Mouse (Mus musculus) liver, embryonic 16.5 days (tissue): ENCODE data around the gene Lao1. TPM values are rescaled to one million over a fixed set of nuclear protein-coding genes. Genes with fewer than 3 reads are reported as not detected.

Source experiments
- ATAC-seq: fragments of 200-750 bp; cut with Nextera tagmentation; 2 replicates; pipeline ENCODE4 v1.8.0; 2017; ENCODE audit warnings: low read depth, mild to moderate bottlenecking, moderate number of reproducible peaks, moderate library complexity
- H3K27ac ChIP-seq: fragments of 300-500 bp; sonication (generic); 2 replicates; pipeline ENCODE4 v1.5.1; 2014; ENCODE audit warnings: mild to moderate bottlenecking, low read length
- H3K27me3 ChIP-seq: fragments of 300-500 bp; sonication (generic); 2 replicates; pipeline ENCODE4 v1.6.1; 2014; ENCODE audit warnings: low read depth, low read length, mixed read lengths; ENCODE audit not compliant: control insufficient read depth, insufficient read depth
- H3K36me3 ChIP-seq: fragments of 300-500 bp; sonication (generic); 2 replicates; pipeline ENCODE4 v1.6.1; 2014; ENCODE audit warnings: mild to moderate bottlenecking; ENCODE audit not compliant: control insufficient read depth, insufficient read depth
- H3K4me1 ChIP-seq: fragments of 300-500 bp; sonication (generic); 2 replicates; pipeline ENCODE4 v1.6.1; 2014; ENCODE audit warnings: low read depth, low read length, mixed read lengths; ENCODE audit not compliant: control insufficient read depth
- H3K4me2 ChIP-seq: fragments of 300-500 bp; sonication (generic); 2 replicates; pipeline ENCODE4 v1.6.1; 2014; ENCODE audit warnings: low read depth, low read length, mixed read lengths
- H3K4me3 ChIP-seq: fragments of 300-500 bp; sonication (generic); 2 replicates; pipeline ENCODE4 v1.5.1; 2014; ENCODE audit warnings: low read depth, mild to moderate bottlenecking, low read length
- H3K9ac ChIP-seq: fragments of 300-500 bp; sonication (generic); 2 replicates; pipeline ENCODE4 v1.6.1; 2014; ENCODE audit warnings: low read depth, low read length
- H3K9me3 ChIP-seq: fragments of 300-500 bp; sonication (generic); replicated peaks from 2 replicates; pipeline ENCODE4 v1.6.1; 2016; ENCODE audit warnings: low read length; ENCODE audit not compliant: control insufficient read depth
- WGBS: fragments of 180-500 bp; shearing (Covaris S2); extraction: QIAGEN DNeasy Blood & Tissue Kit; methylation state at CpG from one replicate; pipeline ENCODE4 v1.1.7; 2014; ENCODE audit not compliant: insufficient replicate concordance; 5-methylcytosine and 5-hydroxymethylcytosine counted together
- polyA plus RNA-seq: library from polyadenylated mRNA; unstranded; fragments of >200 nt; fragmentation: Nextera tagmentation; extraction: Ambion mirVana; gene quantifications from 2 replicates; pipeline ENCODE4 v1.2.1, GENCODE M21; 2015

Gene Lao1
- polyA plus RNA-seq, 1 experiment from 2014 or later, result not detected

DNA sequence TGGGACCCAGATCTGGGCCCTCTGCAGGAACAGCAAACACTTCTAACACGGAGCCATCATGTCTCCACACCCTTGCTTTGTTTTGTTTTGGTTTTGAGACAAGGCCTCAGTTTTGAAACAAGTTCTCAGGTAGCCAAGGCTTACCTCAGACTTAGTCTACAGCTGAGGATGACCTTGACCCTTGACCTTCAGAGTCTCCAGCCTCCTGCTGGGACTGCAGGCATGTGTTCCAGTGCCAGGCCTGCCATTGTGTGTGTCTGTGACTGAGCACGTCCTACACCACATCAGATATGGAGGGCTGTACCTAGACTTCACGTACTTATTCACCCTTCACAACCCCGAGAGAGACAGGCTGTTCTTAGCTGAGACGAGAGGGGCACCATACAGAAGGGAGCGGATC, 46.2 kb downstream of the Lao1 start:
- Histone ChIP-seq H3K4me1 (peaks cover 38% of the 10 kb centered on the region), H3K27ac (peak overlapping the region; percentile 0; the same call in 1 of the 2 replicates), H3K4me2 (no peak overlapping the region), H3K36me3 (no peaks in the 10 kb centered on the region), H3K9ac (peak overlapping the region; percentile 7; the same call in 1 of the 2 replicates), H3K4me3 (no peak overlapping the region), H3K27me3 (peaks cover 2% of the 10 kb centered on the region; the same call in 1 of the 2 replicates), H3K9me3 (no peaks in the 10 kb centered on the region)
- 76% methylated on average over 6 of the region's 6 CpGs for WGBS
- ATAC-seq, result no peak

DNA sequence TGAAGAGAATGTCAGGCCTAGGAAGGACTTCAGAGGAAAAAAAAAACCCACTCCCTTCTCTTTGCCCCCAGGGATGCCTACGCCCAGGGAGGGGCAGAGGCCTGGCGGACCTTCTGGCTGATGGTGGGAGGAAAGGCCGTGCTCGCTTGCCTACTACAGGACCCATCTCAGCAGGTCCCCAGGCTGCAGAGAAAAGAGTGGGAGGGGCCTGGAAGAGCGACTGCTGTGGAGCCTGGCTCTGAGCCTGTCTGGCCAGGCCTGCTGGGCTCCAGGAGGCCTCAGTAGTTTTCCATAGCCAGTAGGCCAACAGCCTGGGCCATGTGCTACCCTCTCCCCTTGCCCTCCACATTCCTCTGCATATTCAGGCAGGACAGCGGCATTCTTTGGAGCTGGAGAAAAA, 47.1 kb downstream of the Lao1 start:
- no peaks in the 10 kb centered on the region for H3K36me3 ChIP-seq
- no peak for ATAC-seq
- peaks cover 38% of the 10 kb centered on the region for H3K4me1 ChIP-seq

DNA sequence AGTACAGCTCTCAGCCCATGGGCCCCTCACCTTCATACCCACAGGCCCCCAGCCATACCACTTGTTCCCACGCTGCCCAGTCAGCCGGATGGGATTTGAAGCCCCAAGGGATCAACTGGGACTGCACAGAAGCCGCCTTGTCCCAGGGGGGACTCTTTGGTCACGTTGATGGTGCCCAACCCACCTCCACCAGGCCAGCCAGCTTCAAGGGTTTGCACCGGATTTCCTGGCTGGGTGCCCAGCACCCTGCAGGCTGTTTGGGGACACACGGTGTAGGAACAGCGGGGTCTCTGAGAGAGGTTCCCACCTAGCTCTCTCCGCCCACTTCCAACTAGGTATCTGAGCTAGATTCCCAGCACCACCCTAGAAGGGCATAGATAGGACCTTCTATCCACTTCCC, 48.4 kb downstream of the Lao1 start:
- Histone ChIP-seq H3K27ac (no peak overlapping the region), H3K4me2 (no peak overlapping the region), H3K4me3 (no peak overlapping the region), H3K4me1 (peaks cover 37% of the 10 kb centered on the region), H3K9ac (no peak overlapping the region), H3K9me3 (no peaks in the 10 kb centered on the region), H3K27me3 (no peaks in the 10 kb centered on the region), H3K36me3 (no peaks in the 10 kb centered on the region)
- ATAC-seq, result no peak
- 72% methylated on average over 8 of the region's 8 CpGs for WGBS

More for the DNA sequence above, 47.1 kb downstream of the Lao1 start:
- H3K27ac ChIP-seq, result no peak overlapping the region
- peak overlapping the region; percentile 11; the same call in 1 of the 2 replicates for H3K9ac ChIP-seq
- H3K27me3 ChIP-seq, result no peaks in the 10 kb centered on the region; the same call in 1 of the 2 replicates
- H3K4me3 ChIP-seq, result no peak overlapping the region
- no peaks in the 10 kb centered on the region for H3K9me3 ChIP-seq
- no peak overlapping the region for H3K4me2 ChIP-seq
- 69% methylated on average over 6 of the region's 6 CpGs for WGBS

DNA sequence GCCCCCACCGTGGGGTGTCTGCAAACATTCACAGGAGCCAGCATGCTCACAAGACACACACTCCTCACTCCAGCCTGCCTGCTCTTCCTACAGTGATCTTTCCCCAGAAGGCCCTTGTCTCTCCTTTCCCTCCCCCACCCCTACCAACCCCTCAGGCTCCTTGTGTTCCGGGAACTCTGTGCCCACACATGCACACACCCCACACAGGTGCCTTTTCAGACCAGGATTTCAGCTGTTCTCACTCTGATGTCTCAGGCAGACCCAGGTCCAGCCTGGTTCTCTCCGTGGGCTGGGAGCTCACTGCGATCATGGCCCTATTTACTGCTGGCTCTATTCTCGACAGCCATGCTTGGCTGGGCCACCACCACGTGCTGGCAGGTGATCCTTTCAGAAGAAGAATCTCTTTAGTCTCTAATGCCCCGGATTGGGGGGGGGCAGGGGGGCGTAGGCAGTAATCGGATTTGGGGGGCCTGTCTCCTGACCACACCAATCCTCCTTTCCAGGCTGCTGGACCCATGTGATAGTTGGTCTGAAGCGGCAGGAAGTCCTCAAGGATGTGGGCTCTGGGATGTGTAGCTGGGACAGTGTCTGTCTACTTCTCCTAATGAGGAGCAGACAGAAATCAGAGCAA, 49.8 kb downstream of the Lao1 start:
- 69% methylated on average over 10 of the region's 10 CpGs for WGBS
- no peak for ATAC-seq
- Histone ChIP-seq H3K4me3 (no peak overlapping the region), H3K4me1 (peaks cover 33% of the 10 kb centered on the region), H3K36me3 (no peaks in the 10 kb centered on the region), H3K9me3 (no peaks in the 10 kb centered on the region), H3K27ac (no peak overlapping the region), H3K9ac (no peak overlapping the region), H3K27me3 (no peaks in the 10 kb centered on the region), H3K4me2 (no peak overlapping the region)

DNA sequence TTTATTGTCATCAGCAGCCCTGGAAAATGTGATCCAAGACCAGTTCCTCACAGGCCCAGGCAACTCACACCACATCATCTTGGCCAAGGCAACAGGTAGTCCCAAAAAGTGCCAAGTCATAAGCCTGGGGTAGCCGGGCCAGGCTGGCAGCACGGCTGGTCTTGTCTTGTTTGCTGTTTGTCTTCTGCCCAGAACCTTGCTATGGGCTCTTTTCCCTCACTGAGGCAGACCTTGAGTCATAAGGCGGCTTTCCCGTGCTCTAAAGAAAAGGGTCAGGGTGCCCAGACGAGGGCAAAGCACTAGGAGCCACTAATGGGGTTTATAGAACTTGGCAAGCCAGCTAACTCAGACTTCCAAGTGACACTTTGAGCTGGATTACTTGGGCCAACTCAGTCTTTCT, 51.7 kb downstream of the Lao1 start:
- H3K36me3 ChIP-seq, result no peaks in the 10 kb centered on the region
- H3K9ac ChIP-seq, result no peak overlapping the region
- H3K27me3 ChIP-seq, result no peaks in the 10 kb centered on the region
- no peak overlapping the region for H3K4me2 ChIP-seq
- no peaks in the 10 kb centered on the region for H3K9me3 ChIP-seq
- H3K27ac ChIP-seq, result no peak overlapping the region
- H3K4me1 ChIP-seq, result peaks cover 39% of the 10 kb centered on the region
- H3K4me3 ChIP-seq, result no peak overlapping the region
- no peak for ATAC-seq
- 76% methylated on average over 5 of the region's 5 CpGs for WGBS

DNA sequence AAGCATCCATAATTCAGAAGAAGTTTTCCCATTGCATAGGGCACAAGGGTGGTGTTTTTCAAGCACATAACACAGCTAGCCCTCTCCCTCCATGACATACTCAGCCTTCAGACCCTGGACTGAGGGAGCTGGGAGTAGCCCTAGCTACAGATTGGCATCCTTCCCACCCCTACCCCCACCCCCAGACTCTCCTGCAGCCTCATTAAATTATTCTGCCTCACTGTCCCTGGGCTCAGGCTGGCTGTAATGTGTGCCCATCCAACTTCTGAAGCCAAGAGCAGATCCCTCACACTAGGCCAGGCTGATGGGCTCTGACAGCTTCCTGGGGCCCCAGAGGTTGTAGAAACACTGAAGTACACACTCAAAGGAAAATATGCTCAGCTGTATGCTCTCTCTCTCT, 53.6 kb downstream of the Lao1 start:
- no peaks in the 10 kb centered on the region for H3K36me3 ChIP-seq
- no peaks in the 10 kb centered on the region for H3K27me3 ChIP-seq
- H3K9me3 ChIP-seq, result no peaks in the 10 kb centered on the region
- H3K9ac ChIP-seq, result peak overlapping the region; percentile 13; the same call in 1 of the 2 replicates
- H3K4me1 ChIP-seq, result peaks cover 42% of the 10 kb centered on the region
- H3K4me3 ChIP-seq, result no peak overlapping the region
- H3K27ac ChIP-seq, result no peak overlapping the region
- ATAC-seq, result no peak
- no peak overlapping the region for H3K4me2 ChIP-seq

DNA sequence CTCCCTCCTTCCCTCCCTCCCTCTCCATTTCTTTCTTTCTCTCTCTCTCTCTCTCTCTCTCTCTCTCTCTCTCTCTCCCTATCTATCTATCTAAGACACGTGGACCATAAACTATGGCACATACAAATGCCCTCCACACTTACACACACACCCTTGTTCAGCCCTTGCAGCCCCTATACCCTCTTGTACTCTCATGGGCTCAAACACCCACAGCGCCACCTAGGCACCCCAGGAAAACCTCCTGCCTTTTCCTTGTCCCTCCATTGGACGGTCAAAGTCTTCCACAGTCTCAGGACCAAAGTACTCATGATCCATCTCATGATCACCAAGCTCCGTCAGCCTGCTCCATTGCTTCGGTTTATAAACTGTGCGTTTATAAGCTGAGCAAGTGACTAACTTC, 54.2 kb downstream of the Lao1 start:
- no peak overlapping the region for H3K4me3 ChIP-seq
- peaks cover 45% of the 10 kb centered on the region for H3K4me1 ChIP-seq
- H3K27me3 ChIP-seq, result no peaks in the 10 kb centered on the region
- H3K9me3 ChIP-seq, result no peaks in the 10 kb centered on the region
- H3K27ac ChIP-seq, result no peak overlapping the region
- no peaks in the 10 kb centered on the region for H3K36me3 ChIP-seq
- peak overlapping the region; percentile 13; the same call in 1 of the 2 replicates for H3K9ac ChIP-seq
- 53% methylated on average over 6 of the region's 6 CpGs for WGBS
- ATAC-seq, result no peak
- H3K4me2 ChIP-seq, result no peak overlapping the region

DNA sequence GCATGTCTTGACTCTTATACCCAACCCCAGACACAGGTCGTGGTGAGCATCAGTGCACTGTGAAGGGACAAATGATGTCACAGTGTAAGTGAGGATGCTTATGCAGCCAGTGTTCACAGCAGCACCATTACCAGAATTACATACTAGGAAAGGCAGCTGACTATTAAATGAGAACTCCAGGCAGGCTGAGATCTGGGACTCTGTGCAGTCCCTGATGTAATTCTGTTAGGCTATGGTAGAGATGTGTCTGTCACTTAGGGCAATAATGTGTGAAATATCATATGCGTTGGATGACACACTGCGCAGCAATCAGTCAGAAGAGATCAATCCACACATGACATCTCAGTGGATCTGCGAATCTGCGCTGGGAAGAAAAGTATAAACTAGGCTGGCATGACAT, 55.7 kb downstream of the Lao1 start:
- WGBS, result 88% methylated on average over 5 of the region's 5 CpGs
- H3K36me3 ChIP-seq, result no peaks in the 10 kb centered on the region
- H3K9ac ChIP-seq, result peak overlapping the region; percentile 5
- no peak overlapping the region for H3K4me2 ChIP-seq
- peaks cover 53% of the 10 kb centered on the region for H3K4me1 ChIP-seq
- no peak for ATAC-seq
- H3K4me3 ChIP-seq, result no peak overlapping the region
- H3K27me3 ChIP-seq, result no peaks in the 10 kb centered on the region; the same call in 1 of the 2 replicates
- H3K27ac ChIP-seq, result peak overlapping the region; percentile 57
- no peaks in the 10 kb centered on the region for H3K9me3 ChIP-seq
